Mouse (Mus musculus): ENCODE measurements at regions not wholly inside any gene's neighbourhood (a gene's known extent, or its start where the extent isn't known, plus 50 kb on each side); places are given as distances from the start of the nearest gene placed in this dataset.

DNA sequence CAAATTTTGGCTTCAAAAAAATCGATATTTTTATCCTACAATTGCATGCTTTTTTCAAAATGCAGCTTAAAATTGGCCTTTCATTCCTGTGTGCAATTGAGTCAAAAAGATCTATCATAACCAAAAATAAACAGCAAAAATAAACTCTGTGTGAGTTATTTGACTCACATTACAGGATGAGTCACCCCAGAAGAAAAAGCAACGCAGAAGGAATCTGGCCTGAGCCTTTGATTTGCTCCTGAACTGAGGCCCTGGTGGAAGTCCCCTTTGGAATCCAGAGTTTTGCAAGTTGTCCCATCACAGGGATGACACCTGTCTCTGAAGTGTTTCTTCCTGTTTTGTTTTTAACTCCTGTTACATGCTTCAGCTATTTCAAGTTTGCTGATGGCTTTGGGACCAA is 429.2 kb upstream of the Clnk start:
- ATAC-seq (ENCODE audit: low FRiP score, low TSS enrichment), result no peak
- WGBS, result 79% methylated on average over 2 of the region's 2 CpGs
- Histone ChIP-seq H3K4me3 (ENCODE audit: low read length) (no peak overlapping the region), H3K27ac (ENCODE audit: low read depth, low read length) (no peak overlapping the region), H3K4me2 (replicated peaks; ENCODE audit: low read depth, low read length) (no peak overlapping the region), H3K27me3 (ENCODE audit: control insufficient read depth, insufficient read depth, low read length) (no peaks in the 10 kb centered on the region), H3K9me3 (ENCODE audit: control insufficient read depth, low read length) (no peaks in the 10 kb centered on the region), H3K9ac (ENCODE audit: low read depth, low read length) (no peak overlapping the region), H3K36me3 (ENCODE audit: control insufficient read depth, insufficient read depth, low read length) (no peaks in the 10 kb centered on the region), H3K4me1 (ENCODE audit: control insufficient read depth, insufficient read depth, low read length) (no peaks in the 10 kb centered on the region)

DNA sequence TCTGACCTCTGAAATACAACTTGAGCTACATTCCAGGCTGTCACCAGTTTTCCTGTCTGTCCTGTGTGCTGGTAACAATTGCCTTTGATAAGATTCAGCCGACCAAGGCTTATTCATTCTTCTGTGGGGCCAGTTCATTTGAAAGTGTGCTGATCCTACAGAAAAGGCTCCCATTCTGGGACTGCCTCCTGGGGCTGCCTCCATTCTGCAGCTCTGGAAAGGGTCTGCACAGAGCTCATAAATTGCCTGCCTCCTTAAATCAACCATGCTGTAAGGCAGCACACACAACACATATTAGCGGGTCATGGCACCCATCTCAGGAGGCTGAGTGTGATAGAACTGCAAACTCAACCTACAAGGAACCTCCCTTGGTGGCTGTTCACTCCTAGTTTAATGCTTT is 416.2 kb upstream of the Clnk start:
- Histone ChIP-seq H3K36me3 (ENCODE audit: control insufficient read depth, insufficient read depth, low read length) (no peaks in the 10 kb centered on the region), H3K27ac (ENCODE audit: low read depth, low read length) (no peak overlapping the region), H3K27me3 (ENCODE audit: control insufficient read depth, insufficient read depth, low read length) (no peaks in the 10 kb centered on the region), H3K9ac (ENCODE audit: low read depth, low read length) (no peak overlapping the region), H3K4me2 (replicated peaks; ENCODE audit: low read depth, low read length) (no peak overlapping the region), H3K9me3 (ENCODE audit: control insufficient read depth, low read length) (no peaks in the 10 kb centered on the region), H3K4me3 (ENCODE audit: low read length) (no peak overlapping the region), H3K4me1 (ENCODE audit: control insufficient read depth, insufficient read depth, low read length) (no peaks in the 10 kb centered on the region)
- 31% methylated on average over 2 of the region's 2 CpGs for WGBS
- ATAC-seq (ENCODE audit: low FRiP score, low TSS enrichment), result peak; percentile 52; the same call in 1 of the 2 replicates

GRCm38 (mm10) chr5:39281021-39281420 is 404.4 kb upstream of the Clnk start:
- H3K36me3 ChIP-seq (ENCODE audit: control insufficient read depth, insufficient read depth, low read length), result no peaks in the 10 kb centered on the region
- H3K4me1 ChIP-seq (ENCODE audit: control insufficient read depth, insufficient read depth, low read length), result no peaks in the 10 kb centered on the region
- 90% methylated on average over 2 of the region's 2 CpGs for WGBS
- no peaks in the 10 kb centered on the region for H3K27me3 ChIP-seq (ENCODE audit: control insufficient read depth, insufficient read depth, low read length)
- H3K4me3 ChIP-seq (ENCODE audit: low read length), result no peak overlapping the region
- no peak overlapping the region for H3K9ac ChIP-seq (ENCODE audit: low read depth, low read length)
- no peak overlapping the region for H3K27ac ChIP-seq (ENCODE audit: low read depth, low read length)
- no peak overlapping the region for H3K4me2 ChIP-seq (replicated peaks; ENCODE audit: low read depth, low read length)
- H3K9me3 ChIP-seq (ENCODE audit: control insufficient read depth, low read length), result no peaks in the 10 kb centered on the region
- no peak for ATAC-seq (ENCODE audit: low FRiP score, low TSS enrichment)

DNA sequence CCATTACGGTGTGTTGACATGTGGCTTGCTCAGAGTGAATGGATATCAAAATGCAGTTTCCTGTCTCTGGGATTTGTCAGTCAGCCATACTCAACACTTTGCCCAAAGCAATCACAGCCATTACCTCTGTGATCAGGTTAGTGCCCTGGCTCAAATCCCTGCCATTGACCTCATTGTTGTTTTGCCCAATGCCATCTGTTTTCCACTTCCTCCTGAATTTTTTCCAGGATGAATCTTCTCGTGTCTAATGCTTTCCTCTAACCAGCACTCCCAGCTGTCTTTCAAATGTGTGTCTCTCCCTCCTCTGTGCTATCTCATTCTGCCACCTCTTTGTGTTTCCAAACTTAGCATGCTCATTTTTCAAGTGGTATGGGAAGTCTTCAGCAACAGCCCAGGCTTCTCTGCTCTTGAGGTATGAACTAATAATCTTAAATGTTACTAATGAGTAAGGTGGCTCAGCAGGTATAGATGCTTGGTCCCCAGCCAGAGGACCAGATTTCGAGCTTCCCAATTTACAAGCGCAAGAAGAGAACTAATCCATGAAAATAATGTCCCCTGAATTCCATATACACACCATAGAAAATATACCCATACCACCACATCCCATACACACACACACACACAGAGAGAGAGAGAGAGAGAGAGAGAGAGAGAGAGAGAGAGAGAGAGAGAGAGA is 397.2 kb upstream of the Clnk start:
- H3K36me3 ChIP-seq (ENCODE audit: control insufficient read depth, insufficient read depth, low read length), result no peaks in the 10 kb centered on the region
- no peak for ATAC-seq (ENCODE audit: low FRiP score, low TSS enrichment)
- no peaks in the 10 kb centered on the region for H3K4me1 ChIP-seq (ENCODE audit: control insufficient read depth, insufficient read depth, low read length)
- no peak overlapping the region for H3K4me3 ChIP-seq (ENCODE audit: low read length)
- no peaks in the 10 kb centered on the region for H3K27me3 ChIP-seq (ENCODE audit: control insufficient read depth, insufficient read depth, low read length)
- no peak overlapping the region for H3K9ac ChIP-seq (ENCODE audit: low read depth, low read length)
- 74% methylated on average over 4 of the region's 4 CpGs for WGBS
- no peak overlapping the region for H3K27ac ChIP-seq (ENCODE audit: low read depth, low read length)
- H3K4me2 ChIP-seq (replicated peaks; ENCODE audit: low read depth, low read length), result no peak overlapping the region
- no peaks in the 10 kb centered on the region for H3K9me3 ChIP-seq (ENCODE audit: control insufficient read depth, low read length)

DNA sequence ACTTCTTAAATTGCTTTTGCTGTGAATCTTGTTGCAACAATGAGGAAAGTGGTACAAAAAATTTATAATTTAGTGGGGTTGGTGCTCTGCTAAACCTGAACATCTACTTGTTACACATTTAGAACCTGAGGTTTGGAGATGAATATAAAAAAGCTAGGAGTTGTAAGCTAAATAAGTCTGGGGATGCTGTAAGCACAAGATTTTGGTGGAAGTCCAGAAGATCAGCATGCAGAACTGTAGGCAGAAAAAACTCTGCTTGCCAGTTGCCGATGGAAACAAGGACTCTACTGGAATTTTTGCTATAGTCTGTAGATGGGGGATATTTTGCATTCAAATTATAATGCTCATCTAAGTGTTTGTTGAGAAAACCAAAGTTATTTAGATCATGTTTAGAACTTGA is 390.5 kb upstream of the Clnk start:
- 97% methylated on average over 1 of the region's 1 CpGs for WGBS

DNA sequence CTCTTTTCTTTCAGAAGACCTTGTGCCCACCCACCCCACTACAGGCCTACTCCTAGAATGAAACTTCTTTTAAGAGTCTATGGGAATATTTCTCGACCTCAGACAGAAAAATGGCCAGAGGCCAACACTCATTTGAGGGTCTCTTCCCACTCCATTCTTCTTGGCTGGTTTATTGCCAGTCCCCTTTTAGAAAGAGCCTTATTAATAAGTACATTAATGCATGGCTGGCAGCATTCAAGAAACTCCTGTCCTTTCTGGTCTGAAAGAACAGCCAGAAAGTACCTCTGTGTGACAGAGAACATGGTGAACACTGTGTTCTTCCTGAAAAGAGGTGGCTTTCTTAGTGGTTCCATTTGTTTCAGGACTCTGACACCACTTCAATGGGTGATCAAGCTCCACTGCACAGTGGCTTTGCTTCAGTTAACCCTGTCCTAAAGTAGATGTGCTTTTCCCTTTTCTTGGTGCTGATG is 384.1 kb upstream of the Clnk start:
- Histone ChIP-seq H3K9ac (ENCODE audit: low read depth, low read length) (no peak overlapping the region), H3K4me3 (ENCODE audit: low read length) (no peak overlapping the region), H3K27ac (ENCODE audit: low read depth, low read length) (no peak overlapping the region), H3K4me2 (replicated peaks; ENCODE audit: low read depth, low read length) (no peak overlapping the region), H3K4me1 (ENCODE audit: control insufficient read depth, insufficient read depth, low read length) (no peaks in the 10 kb centered on the region), H3K27me3 (ENCODE audit: control insufficient read depth, insufficient read depth, low read length) (no peaks in the 10 kb centered on the region), H3K36me3 (ENCODE audit: control insufficient read depth, insufficient read depth, low read length) (no peaks in the 10 kb centered on the region), H3K9me3 (ENCODE audit: control insufficient read depth, low read length) (no peaks in the 10 kb centered on the region)
- 84% methylated on average over 1 of the region's 1 CpGs for WGBS
- no peak for ATAC-seq (ENCODE audit: low FRiP score, low TSS enrichment)

More for the DNA sequence above, 390.5 kb upstream of the Clnk start:
- Histone ChIP-seq H3K36me3 (ENCODE audit: control insufficient read depth, insufficient read depth, low read length) (no peaks in the 10 kb centered on the region), H3K9ac (ENCODE audit: low read depth, low read length) (no peak overlapping the region), H3K4me3 (ENCODE audit: low read length) (no peak overlapping the region), H3K27ac (ENCODE audit: low read depth, low read length) (no peak overlapping the region), H3K27me3 (ENCODE audit: control insufficient read depth, insufficient read depth, low read length) (no peaks in the 10 kb centered on the region), H3K4me1 (ENCODE audit: control insufficient read depth, insufficient read depth, low read length) (no peaks in the 10 kb centered on the region), H3K4me2 (replicated peaks; ENCODE audit: low read depth, low read length) (no peak overlapping the region), H3K9me3 (ENCODE audit: control insufficient read depth, low read length) (no peaks in the 10 kb centered on the region)
- ATAC-seq (ENCODE audit: low FRiP score, low TSS enrichment), result no peak

DNA sequence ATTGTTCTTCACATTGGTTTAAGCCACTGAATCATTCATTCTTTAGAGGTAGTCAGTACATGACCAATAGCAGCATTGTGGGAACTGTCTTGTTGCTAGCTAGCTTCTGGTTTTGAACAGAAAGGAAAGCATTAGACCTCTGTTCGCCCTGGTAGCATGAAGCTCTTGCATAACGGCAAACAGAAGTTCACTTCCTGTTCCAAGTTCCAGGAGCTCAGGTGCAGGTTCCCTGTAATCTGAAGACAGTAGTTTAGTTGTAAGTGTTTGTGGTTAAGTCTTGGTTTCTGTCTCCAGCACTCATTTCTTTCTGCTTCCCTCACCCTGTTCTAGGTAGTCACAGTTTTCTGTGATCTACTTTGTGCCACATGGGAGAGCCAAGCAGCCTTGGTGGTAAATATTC is 381.1 kb upstream of the Clnk start:
- WGBS, result 80% methylated on average over 2 of the region's 2 CpGs
- no peak overlapping the region for H3K4me2 ChIP-seq (replicated peaks; ENCODE audit: low read depth, low read length)

GRCm38 (mm10) chr5:39252206-39252605 is 375.6 kb upstream of the Clnk start:
- no peak for ATAC-seq (ENCODE audit: low FRiP score, low TSS enrichment)
- 60% methylated on average over 3 of the region's 3 CpGs for WGBS
- H3K27me3 ChIP-seq (ENCODE audit: control insufficient read depth, insufficient read depth, low read length), result no peaks in the 10 kb centered on the region
- H3K4me1 ChIP-seq (ENCODE audit: control insufficient read depth, insufficient read depth, low read length), result no peaks in the 10 kb centered on the region
- H3K9ac ChIP-seq (ENCODE audit: low read depth, low read length), result no peak overlapping the region
- H3K27ac ChIP-seq (ENCODE audit: low read depth, low read length), result no peak overlapping the region
- no peaks in the 10 kb centered on the region for H3K9me3 ChIP-seq (ENCODE audit: control insufficient read depth, low read length)
- H3K4me2 ChIP-seq (replicated peaks; ENCODE audit: low read depth, low read length), result no peak overlapping the region
- no peaks in the 10 kb centered on the region for H3K36me3 ChIP-seq (ENCODE audit: control insufficient read depth, insufficient read depth, low read length)
- H3K4me3 ChIP-seq (ENCODE audit: low read length), result no peak overlapping the region

More for the DNA sequence above, 381.1 kb upstream of the Clnk start:
- H3K27ac ChIP-seq (ENCODE audit: low read depth, low read length), result no peak overlapping the region
- ATAC-seq (ENCODE audit: low FRiP score, low TSS enrichment), result no peak
- H3K9ac ChIP-seq (ENCODE audit: low read depth, low read length), result no peak overlapping the region
- H3K36me3 ChIP-seq (ENCODE audit: control insufficient read depth, insufficient read depth, low read length), result no peaks in the 10 kb centered on the region
- no peaks in the 10 kb centered on the region for H3K4me1 ChIP-seq (ENCODE audit: control insufficient read depth, insufficient read depth, low read length)
- H3K9me3 ChIP-seq (ENCODE audit: control insufficient read depth, low read length), result no peaks in the 10 kb centered on the region
- H3K27me3 ChIP-seq (ENCODE audit: control insufficient read depth, insufficient read depth, low read length), result no peaks in the 10 kb centered on the region
- H3K4me3 ChIP-seq (ENCODE audit: low read length), result no peak overlapping the region

DNA sequence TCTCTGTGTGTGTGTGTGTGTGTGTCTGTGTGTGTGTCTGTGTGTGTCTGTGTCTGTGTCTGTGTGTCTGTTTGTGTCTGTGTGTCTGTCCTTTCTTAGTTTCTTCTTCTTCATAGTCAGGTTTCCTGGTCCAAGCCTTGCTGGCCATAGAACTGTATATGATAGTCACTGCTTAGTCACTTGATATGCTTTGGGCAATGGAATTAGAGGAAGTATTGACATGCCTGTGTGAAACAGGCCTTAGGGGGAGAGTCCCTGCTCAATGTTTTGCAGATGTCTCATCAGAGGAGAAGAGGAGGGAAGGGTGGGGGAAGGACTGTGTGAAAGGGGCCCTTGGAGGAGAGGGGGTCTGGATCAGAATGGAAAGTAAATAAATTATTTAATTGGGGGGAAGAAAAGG is 374.4 kb upstream of the Clnk start:
- no peaks in the 10 kb centered on the region for H3K27me3 ChIP-seq (ENCODE audit: control insufficient read depth, insufficient read depth, low read length)
- no peak overlapping the region for H3K4me3 ChIP-seq (ENCODE audit: low read length)
- H3K9me3 ChIP-seq (ENCODE audit: control insufficient read depth, low read length), result no peaks in the 10 kb centered on the region
- no peaks in the 10 kb centered on the region for H3K36me3 ChIP-seq (ENCODE audit: control insufficient read depth, insufficient read depth, low read length)
- no peak overlapping the region for H3K27ac ChIP-seq (ENCODE audit: low read depth, low read length)
- H3K9ac ChIP-seq (ENCODE audit: low read depth, low read length), result no peak overlapping the region
- no peak overlapping the region for H3K4me2 ChIP-seq (replicated peaks; ENCODE audit: low read depth, low read length)
- no peaks in the 10 kb centered on the region for H3K4me1 ChIP-seq (ENCODE audit: control insufficient read depth, insufficient read depth, low read length)
- no peak for ATAC-seq (ENCODE audit: low FRiP score, low TSS enrichment)
